Mouse (Mus musculus) kidney, embryonic 14.5 days (tissue): Measurements from ENCODE around the gene Pam. TPM values are rescaled to one million over a fixed set of nuclear protein-coding genes. Genes with fewer than 3 reads are reported as not detected.

ENCODE experiments used
- ATAC-seq: fragments of 200-750 bp; cut with Nextera tagmentation; 2 replicates; pipeline ENCODE4 v1.8.0; 2017; ENCODE audit warnings: moderate number of reproducible peaks, mild to moderate bottlenecking, moderate TSS enrichment, moderate library complexity; ENCODE audit not compliant: low FRiP score, low TSS enrichment
- H3K27ac ChIP-seq: fragments of 300-500 bp; sonication (generic); 2 replicates; pipeline ENCODE4 v1.5.1; 2014; ENCODE audit warnings: low read depth, mild to moderate bottlenecking, low read length, moderate library complexity, mixed read lengths
- H3K27me3 ChIP-seq: fragments of 300-500 bp; sonication (generic); 2 replicates; pipeline ENCODE4 v1.6.1; 2014; ENCODE audit warnings: mild to moderate bottlenecking, low read length; ENCODE audit not compliant: control insufficient read depth, insufficient read depth
- H3K36me3 ChIP-seq: fragments of 300-500 bp; sonication (generic); 2 replicates; pipeline ENCODE4 v1.6.1; 2014; ENCODE audit warnings: low read length, mixed read lengths; ENCODE audit not compliant: control insufficient read depth, insufficient read depth
- H3K4me1 ChIP-seq: fragments of 300-500 bp; sonication (generic); 2 replicates; pipeline ENCODE4 v1.6.1; 2014; ENCODE audit warnings: low read length, mixed read lengths; ENCODE audit not compliant: control insufficient read depth, insufficient read depth
- H3K4me2 ChIP-seq: fragments of 300-500 bp; sonication (generic); replicated peaks from 2 replicates; pipeline ENCODE4 v1.6.1; 2014; ENCODE audit warnings: low read depth, mild to moderate bottlenecking, low read length
- H3K4me3 ChIP-seq: fragments of 300-500 bp; sonication (generic); 2 replicates; pipeline ENCODE4 v1.5.1; 2014; ENCODE audit warnings: mild to moderate bottlenecking, low read length
- H3K9ac ChIP-seq: fragments of 300-500 bp; sonication (generic); 2 replicates; pipeline ENCODE4 v1.6.1; 2014; ENCODE audit warnings: low read depth, mild to moderate bottlenecking, low read length, moderate library complexity
- H3K9me3 ChIP-seq: fragments of 300-500 bp; sonication (generic); 2 replicates; pipeline ENCODE4 v1.6.1; 2016; ENCODE audit warnings: low read length; ENCODE audit not compliant: control insufficient read depth
- WGBS: fragments of 180-500 bp; shearing (Covaris S2); extraction: QIAGEN DNeasy Blood & Tissue Kit; methylation state at CpG from one replicate; pipeline ENCODE4 v1.1.7; 2014; 5-methylcytosine and 5-hydroxymethylcytosine counted together
- polyA plus RNA-seq: library from polyadenylated mRNA; unstranded; fragments of >200 nt; fragmentation: Nextera tagmentation; extraction: Ambion mirVana; gene quantifications from 2 replicates; pipeline ENCODE4 v1.2.1, GENCODE M21; 2014

Gene Pam
- polyA plus RNA-seq, 1 experiment from 2014 or later, result 31.9 TPM

GRCm38 (mm10) chr1:97947100-97947499 is 148.3 kb downstream of the Pam start:
- Histone ChIP-seq H3K9ac (no peak overlapping the region), H3K9me3 (no peaks in the 10 kb centered on the region), H3K4me2 (no peak overlapping the region), H3K27me3 (no peaks in the 10 kb centered on the region), H3K4me3 (no peak overlapping the region), H3K4me1 (no peaks in the 10 kb centered on the region), H3K27ac (no peak overlapping the region), H3K36me3 (no peaks in the 10 kb centered on the region)
- ATAC-seq, result no peak
- WGBS, result 83% methylated on average over 3 of the region's 3 CpGs

- Histone ChIP-seq H3K9ac (no peak overlapping the region), H3K4me3 (no peak overlapping the region), H3K4me1 (no peaks in the 10 kb centered on the region), H3K4me2 (no peak overlapping the region), H3K27ac (no peak overlapping the region), H3K27me3 (no peaks in the 10 kb centered on the region), H3K9me3 (no peaks in the 10 kb centered on the region), H3K36me3 (no peaks in the 10 kb centered on the region)
- ATAC-seq, result no peak
- 72% methylated on average over 4 of the region's 4 CpGs for WGBS
These were observed 151.4 kb downstream of the Pam start for GRCm38 (mm10) chr1:97943908-97944608.

- no peak overlapping the region for H3K4me2 ChIP-seq
- H3K9ac ChIP-seq, result no peak overlapping the region
- H3K4me3 ChIP-seq, result no peak overlapping the region
- no peaks in the 10 kb centered on the region for H3K36me3 ChIP-seq
- WGBS, result 69% methylated on average over 4 of the region's 4 CpGs
- no peaks in the 10 kb centered on the region for H3K27me3 ChIP-seq
- no peak for ATAC-seq
- no peaks in the 10 kb centered on the region for H3K4me1 ChIP-seq
- no peaks in the 10 kb centered on the region for H3K9me3 ChIP-seq
- no peak overlapping the region for H3K27ac ChIP-seq
These were observed 152.0 kb downstream of the Pam start for GRCm38 (mm10) chr1:97943402-97943801.

- no peak overlapping the region for H3K4me2 ChIP-seq
- H3K36me3 ChIP-seq, result no peaks in the 10 kb centered on the region
- H3K27ac ChIP-seq, result no peak overlapping the region
- no peak for ATAC-seq
- no peaks in the 10 kb centered on the region for H3K9me3 ChIP-seq
- no peaks in the 10 kb centered on the region for H3K4me1 ChIP-seq
- no peak overlapping the region for H3K4me3 ChIP-seq
- WGBS, result 59% methylated on average over 2 of the region's 2 CpGs
- no peaks in the 10 kb centered on the region for H3K27me3 ChIP-seq
- H3K9ac ChIP-seq, result no peak overlapping the region
These were observed 152.5 kb downstream of the Pam start for GRCm38 (mm10) chr1:97942966-97943365.

GRCm38 (mm10) chr1:97938586-97938985 is 156.9 kb downstream of the Pam start:
- no peaks in the 10 kb centered on the region for H3K27me3 ChIP-seq
- ATAC-seq, result no peak
- H3K36me3 ChIP-seq, result no peaks in the 10 kb centered on the region
- H3K4me1 ChIP-seq, result no peaks in the 10 kb centered on the region
- H3K27ac ChIP-seq, result no peak overlapping the region
- H3K9ac ChIP-seq, result no peak overlapping the region
- WGBS, result 72% methylated on average over 3 of the region's 3 CpGs
- no peak overlapping the region for H3K4me3 ChIP-seq
- no peak overlapping the region for H3K4me2 ChIP-seq
- H3K9me3 ChIP-seq, result no peaks in the 10 kb centered on the region

- WGBS, result 59% methylated on average over 3 of the region's 3 CpGs
These were observed 157.4 kb downstream of the Pam start for GRCm38 (mm10) chr1:97938053-97938452.

GRCm38 (mm10) chr1:97934940-97935339 is 160.5 kb downstream of the Pam start:
- Histone ChIP-seq H3K36me3 (no peaks in the 10 kb centered on the region), H3K4me2 (no peak overlapping the region), H3K27me3 (no peaks in the 10 kb centered on the region), H3K9me3 (no peaks in the 10 kb centered on the region), H3K9ac (no peak overlapping the region), H3K4me1 (no peaks in the 10 kb centered on the region), H3K4me3 (no peak overlapping the region), H3K27ac (no peak overlapping the region)
- no peak for ATAC-seq

More at GRCm38 (mm10) chr1:97938053-97938452, 157.4 kb downstream of the Pam start:
- Histone ChIP-seq H3K4me3 (no peak overlapping the region), H3K9ac (no peak overlapping the region), H3K27me3 (no peaks in the 10 kb centered on the region), H3K4me1 (no peaks in the 10 kb centered on the region), H3K36me3 (no peaks in the 10 kb centered on the region), H3K4me2 (no peak overlapping the region), H3K9me3 (no peaks in the 10 kb centered on the region), H3K27ac (no peak overlapping the region)
- peak; percentile 69; the same call in 1 of the 2 replicates for ATAC-seq

- no peaks in the 10 kb centered on the region for H3K27me3 ChIP-seq
- no peak overlapping the region for H3K4me3 ChIP-seq
These were observed 164.2 kb downstream of the Pam start for GRCm38 (mm10) chr1:97931220-97931619.

GRCm38 (mm10) chr1:97929415-97930028 is 165.9 kb downstream of the Pam start:
- WGBS, result 55% methylated on average over 4 of the region's 4 CpGs
- Histone ChIP-seq H3K4me1 (no peaks in the 10 kb centered on the region), H3K4me2 (no peak overlapping the region), H3K4me3 (no peak overlapping the region), H3K36me3 (no peaks in the 10 kb centered on the region), H3K27me3 (no peaks in the 10 kb centered on the region), H3K27ac (no peak overlapping the region), H3K9me3 (no peaks in the 10 kb centered on the region), H3K9ac (no peak overlapping the region)
- ATAC-seq, result no peak

More at GRCm38 (mm10) chr1:97931220-97931619, 164.2 kb downstream of the Pam start:
- WGBS, result 90% methylated on average over 4 of the region's 4 CpGs
- no peak overlapping the region for H3K27ac ChIP-seq
- no peak overlapping the region for H3K4me2 ChIP-seq
- H3K36me3 ChIP-seq, result no peaks in the 10 kb centered on the region
- H3K4me1 ChIP-seq, result no peaks in the 10 kb centered on the region
- H3K9me3 ChIP-seq, result no peaks in the 10 kb centered on the region
- no peak overlapping the region for H3K9ac ChIP-seq
- no peak for ATAC-seq
